Mouse (Mus musculus) myocyte (in vitro differentiated cells): ENCODE data around the gene Rhbdd2.

Experiments
- E2F4 ChIP-seq: IDR thresholded peaks from one replicate; pipeline ENCODE4 v1.6.1; 2011; ENCODE audit warnings: mild to moderate bottlenecking, control low read depth, moderate library complexity; ENCODE audit not compliant: insufficient read depth
- MAX ChIP-seq: IDR thresholded peaks from one replicate; pipeline ENCODE4 v1.6.1; 2011; ENCODE audit warnings: low read depth, mild to moderate bottlenecking, control low read depth
- MYOG ChIP-seq, 3 experiments: IDR thresholded peaks; one replicate each; pipeline ENCODE4 v1.6.1; 2011; ENCODE audit warnings: control low read depth in 2 of 3, low read depth in 2 of 3, mild to moderate bottlenecking in 2 of 3; ENCODE audit not compliant: insufficient read length in 2 of 3, control insufficient read depth in 1 of 3, insufficient read depth in 1 of 3
- POLR2A ChIP-seq: IDR thresholded peaks from one replicate; pipeline ENCODE4 v1.6.1; 2011; ENCODE audit warnings: low read depth, mild to moderate bottlenecking, control low read depth, moderate library complexity; ENCODE audit not compliant: insufficient read length
- POLR2AphosphoS2 ChIP-seq: IDR thresholded peaks from one replicate; pipeline ENCODE4 v1.6.1; 2011; ENCODE audit warnings: low read depth, control low read depth; ENCODE audit not compliant: insufficient read length
- SRF ChIP-seq: IDR thresholded peaks from one replicate; pipeline ENCODE4 v1.6.1; 2011; ENCODE audit warnings: low read depth; ENCODE audit not compliant: control insufficient read depth, insufficient read length
- TCF12 ChIP-seq: IDR thresholded peaks from one replicate; pipeline ENCODE4 v1.6.1; 2011; ENCODE audit warnings: mild to moderate bottlenecking, control low read depth; ENCODE audit not compliant: poor library complexity, insufficient read depth, severe bottlenecking
- TCF3 ChIP-seq: IDR thresholded peaks from one replicate; pipeline ENCODE4 v1.6.1; 2011; ENCODE audit warnings: low read depth, control low read depth; ENCODE audit not compliant: insufficient read length
- USF1 ChIP-seq: IDR thresholded peaks from one replicate; pipeline ENCODE4 v1.6.1; 2011; ENCODE audit warnings: low read depth, mild to moderate bottlenecking, control low read depth, moderate library complexity

DNA sequence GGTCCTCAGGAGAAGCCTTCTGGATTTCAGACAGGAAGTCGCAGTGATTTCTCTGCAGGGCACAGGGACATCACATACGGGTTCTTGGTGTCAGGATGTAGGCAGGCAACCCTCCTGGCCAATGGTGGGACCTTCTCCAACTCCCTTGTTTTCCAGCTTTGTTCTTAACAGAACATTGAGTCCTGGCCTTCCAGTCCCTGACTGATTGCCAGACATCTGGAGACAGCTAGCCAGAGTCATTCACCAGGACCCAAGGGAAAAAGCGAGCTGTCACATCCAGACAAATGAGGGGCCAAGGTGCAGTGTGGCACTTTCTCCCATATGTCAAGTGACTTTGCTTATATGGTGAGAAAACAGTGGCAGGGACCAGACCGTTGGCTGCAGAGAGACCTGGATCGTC is 23.6 kb downstream of the Rhbdd2 start:
- TF ChIP-seq POLR2AphosphoS2 (no peak), POLR2A (no peak), SRF (no peak), MAX (no peak), USF1 (no peak), E2F4 (no peak), TCF12 (no peak), TCF3 (no peak), MYOG (IDR thresholded peaks at IDR 0.05; ENCODE audit: control insufficient read depth in 1 of 3, insufficient read depth in 1 of 3, insufficient read length in 2 of 3, low read depth in 2 of 3) (no peak)
